8 mouse cellular contexts compared by ENCODE assay signal in the genomic region with DNA sequence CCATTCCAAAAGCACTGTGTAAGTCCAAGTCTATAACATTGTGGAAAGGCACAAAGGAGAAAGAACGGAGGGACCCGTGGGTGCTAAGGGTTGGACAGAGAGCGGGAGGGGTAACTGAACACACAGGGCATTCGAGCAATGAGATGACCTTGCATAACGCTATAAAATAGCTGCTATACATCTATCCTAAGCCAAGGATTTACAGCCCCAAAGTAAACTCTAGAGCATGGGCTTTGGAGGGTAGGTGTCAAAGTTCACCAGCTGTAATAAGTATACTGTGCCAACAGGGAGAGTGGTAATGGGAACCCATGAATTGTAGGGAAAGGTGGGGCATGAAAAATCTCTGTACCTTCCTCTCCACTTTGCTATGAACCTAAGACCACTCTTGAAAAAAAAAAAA. TPM values are rescaled to one million over a fixed set of nuclear protein-coding genes. Genes with fewer than 3 reads are reported as not detected.
DNase-seq lines count a peak whose midpoint lies in the region; ATAC-seq and TF ChIP-seq lines count a peak whose summit lies in the region.

Gene Ola1 (minus strand): TSS at position 12 of the 400 bp plus-strand sequence.

- no peak within 1 kb of the TSS for H3K4me2 ChIP-seq in kidney, embryonic 14.5 days (replicated peaks; ENCODE audit: low read depth, low read length)
- H3K4me2 ChIP-seq in heart, embryonic 11.5 days: no peak within 1 kb of the TSS
- H3K4me2 ChIP-seq in midbrain, embryonic 16.5 days (ENCODE audit: low read length): no peak within 1 kb of the TSS

- H3K4me3 ChIP-seq in kidney, embryonic 14.5 days (ENCODE audit: low read length): no peak within 1 kb of the TSS
- no peak within 1 kb of the TSS for H3K4me3 ChIP-seq in cortical plate, adult 2 months (ENCODE audit: insufficient read depth, low read length)
- no peak within 1 kb of the TSS for H3K4me3 ChIP-seq in heart, embryonic 11.5 days (ENCODE audit: low read depth, low read length)
- no peak within 1 kb of the TSS for H3K4me3 ChIP-seq in midbrain, embryonic 16.5 days (ENCODE audit: low read depth, low read length)

- TF ChIP-seq CTCF in cortical plate, adult 2 months (IDR thresholded peaks at IDR 0.05; ENCODE audit: extremely low read depth, insufficient read depth, low read length): no peak

- no peaks in the 10 kb centered on the region for H3K36me3 ChIP-seq in kidney, embryonic 14.5 days (ENCODE audit: control insufficient read depth, insufficient read depth, low read length)
- no peaks in the 10 kb centered on the region for H3K36me3 ChIP-seq in heart, embryonic 11.5 days (ENCODE audit: control insufficient read depth, insufficient read depth, low read length)
- H3K36me3 ChIP-seq in midbrain, embryonic 16.5 days (ENCODE audit: control insufficient read depth, insufficient read depth, low read length): no peaks in the 10 kb centered on the region

- no peaks in the 10 kb centered on the region for H3K27me3 ChIP-seq in kidney, embryonic 14.5 days (ENCODE audit: control insufficient read depth, insufficient read depth, low read length)
- no peaks in the 10 kb centered on the region for H3K27me3 ChIP-seq in heart, embryonic 11.5 days (ENCODE audit: control insufficient read depth, insufficient read depth, low read length)
- no peaks in the 10 kb centered on the region for H3K27me3 ChIP-seq in midbrain, embryonic 16.5 days (ENCODE audit: control insufficient read depth, insufficient read depth, low read depth, low read length)

- H3K4me1 ChIP-seq in kidney, embryonic 14.5 days (ENCODE audit: control insufficient read depth, insufficient read depth, low read length): no peaks in the 10 kb centered on the region
- no peaks in the 10 kb centered on the region for H3K4me1 ChIP-seq in cortical plate, adult 2 months (ENCODE audit: control insufficient read depth, insufficient read depth, low read length)
- H3K4me1 ChIP-seq in heart, embryonic 11.5 days (ENCODE audit: control insufficient read depth, insufficient read depth, low read length): no peaks in the 10 kb centered on the region
- H3K4me1 ChIP-seq in midbrain, embryonic 16.5 days (ENCODE audit: control insufficient read depth, insufficient read depth, low read length): peaks cover 3% of the 10 kb centered on the region; the same call in 1 of the 2 replicates

- no peak for DNase-seq in kidney, adult 18-20 months
- DNase-seq in layer of hippocampus, postnatal 36 days: no peak
- no peak for DNase-seq in cerebellum, postnatal 10 days
- DNase-seq in frontal cortex, postnatal 36 days (ENCODE audit: low spot score in 2 of 2): no peak

- H3K9ac ChIP-seq in kidney, embryonic 14.5 days (ENCODE audit: low read depth, low read length): no peak within 1 kb of the TSS
- no peak within 1 kb of the TSS for H3K9ac ChIP-seq in heart, embryonic 11.5 days (ENCODE audit: low read depth, low read length)
- H3K9ac ChIP-seq in midbrain, embryonic 16.5 days (ENCODE audit: low read depth, low read length): no peak within 1 kb of the TSS

- no peak for ATAC-seq in kidney, embryonic 14.5 days (ENCODE audit: low FRiP score, low TSS enrichment)
- no peak for ATAC-seq in heart, embryonic 11.5 days (replicated peaks; ENCODE audit: insufficient number of reproducible peaks, low FRiP score, low TSS enrichment)
- ATAC-seq in midbrain, embryonic 16.5 days: no peak

- WGBS in kidney, embryonic 14.5 days: 55% methylated on average over 5 of the region's 5 CpGs
- 78% methylated on average over 5 of the region's 5 CpGs for WGBS in heart, embryonic 11.5 days (ENCODE audit: insufficient replicate concordance)
- WGBS in midbrain, embryonic 16.5 days: 94% methylated on average over 5 of the region's 5 CpGs

- no peak for TF ChIP-seq POLR2A in cortical plate, adult 2 months (IDR thresholded peaks at IDR 0.05; ENCODE audit: extremely low read depth, insufficient read depth, low read length)

- no peaks in the 10 kb centered on the region for H3K9me3 ChIP-seq in kidney, embryonic 14.5 days (ENCODE audit: control insufficient read depth, low read length)
- H3K9me3 ChIP-seq in heart, embryonic 11.5 days (replicated peaks; ENCODE audit: control insufficient read depth, low read length): no peaks in the 10 kb centered on the region
- no peaks in the 10 kb centered on the region for H3K9me3 ChIP-seq in midbrain, embryonic 16.5 days (replicated peaks; ENCODE audit: control insufficient read depth, low read length, poor library complexity, severe bottlenecking)

- no peak within 1 kb of the TSS for H3K27ac ChIP-seq in kidney, embryonic 14.5 days (ENCODE audit: low read depth, low read length)
- no peak within 1 kb of the TSS for H3K27ac ChIP-seq in cortical plate, adult 2 months (ENCODE audit: insufficient read depth, low read length)
- no peak within 1 kb of the TSS for H3K27ac ChIP-seq in heart, embryonic 11.5 days (ENCODE audit: low read depth, low read length)
- H3K27ac ChIP-seq in midbrain, embryonic 16.5 days (ENCODE audit: low read length): no peak within 1 kb of the TSS

RNA-seq across cellular contexts. Expression of gene Ola1, which starts in this region (rescaled TPM):
- 96.6 and 96.7 TPM in 2 replicates for polyA plus RNA-seq in kidney, embryonic 14.5 days (2014; fragmentation: Nextera tagmentation; extraction: Ambion mirVana)
- 69.6 and 70.5 TPM in 2 replicates for polyA plus RNA-seq in cortical plate, adult 2 months (2012; rRNA removed)
- polyA plus RNA-seq in heart, embryonic 11.5 days (2014; fragmentation: Nextera tagmentation; extraction: Ambion mirVana): 70.5 and 78.4 TPM in 2 replicates
- 100 to 1,000 TPM; 119 to 126 TPM for total RNA-seq in layer of hippocampus, postnatal 36 days (2021)
- 97.1 and 98.5 TPM in 2 replicates for polyA plus RNA-seq in midbrain, embryonic 16.5 days (2015; fragmentation: Nextera tagmentation; extraction: Ambion mirVana)
